Mouse (Mus musculus) ES-E14 (cell line): ENCODE measurements around the gene Sp1. TPM values are rescaled to one million over a fixed set of nuclear protein-coding genes. Genes with fewer than 3 reads are reported as not detected.

ENCODE experiments used
- DNase-seq: peaks from one replicate; pipeline ENCODE4 v3.0.0-alpha.2; 2013; ENCODE audit warnings: low read depth, low spot score
- H3K27ac ChIP-seq: 2 replicates; pipeline ENCODE4 v1.5.1; 2012; ENCODE audit warnings: low read depth, mild to moderate bottlenecking, low read length, moderate library complexity, mixed read lengths; ENCODE audit not compliant: poor library complexity, insufficient read depth, severe bottlenecking
- H3K36me3 ChIP-seq: 2 replicates; pipeline ENCODE4 v1.6.1; 2012; ENCODE audit warnings: mild to moderate bottlenecking, low read length, moderate library complexity, mixed read lengths; ENCODE audit not compliant: control insufficient read depth, poor library complexity, insufficient read depth, severe bottlenecking
- H3K4me1 ChIP-seq, 2 experiments: fragments of 150-350 bp in 1 of 2; sonication (generic) in 1 of 2; 2 replicates each; pipeline ENCODE4 v1.6.1; 2012; ENCODE audit warnings: low read length in 2 of 2, mild to moderate bottlenecking in 1 of 2, mixed read lengths in 1 of 2; ENCODE audit not compliant: control insufficient read depth in 2 of 2, insufficient read depth in 2 of 2, poor library complexity in 1 of 2
- H3K4me3 ChIP-seq, 2 experiments: fragments of 150-350 bp in 1 of 2; sonication (generic) in 1 of 2; 2 replicates each; pipeline ENCODE4 v1.5.1; 2012; ENCODE audit warnings: low read length in 2 of 2, low read depth in 1 of 2, mild to moderate bottlenecking in 1 of 2, mixed read lengths in 1 of 2; ENCODE audit not compliant: insufficient read depth in 1 of 2, poor library complexity in 1 of 2, severe bottlenecking in 1 of 2
- H3K9ac ChIP-seq: 2 replicates; pipeline ENCODE4 v1.6.1; 2012; ENCODE audit warnings: low read depth, mild to moderate bottlenecking, low read length, mixed read lengths; ENCODE audit not compliant: poor library complexity, insufficient read depth, severe bottlenecking
- H3K9me3 ChIP-seq: fragments of 150-350 bp; sonication (generic); 2 replicates; pipeline ENCODE4 v1.6.1; 2012; ENCODE audit warnings: low read depth, mild to moderate bottlenecking, low read length; ENCODE audit not compliant: control insufficient read depth, insufficient read depth
- CHD2 ChIP-seq: IDR thresholded peaks from 2 replicates; pipeline ENCODE4 v1.6.1; 2014; ENCODE audit warnings: mild to moderate bottlenecking, low read depth, low read length, inconsistent platforms
- HCFC1 ChIP-seq: IDR thresholded peaks from 2 replicates; pipeline ENCODE4 v1.6.1; 2012; ENCODE audit warnings: low read length, inconsistent platforms, borderline replicate concordance; ENCODE audit not compliant: insufficient read depth
- MAFK ChIP-seq: IDR thresholded peaks from 2 replicates; pipeline ENCODE4 v1.6.1; 2014; ENCODE audit warnings: mild to moderate bottlenecking, low read depth, low read length, inconsistent platforms; ENCODE audit not compliant: insufficient read depth
- ZC3H11A ChIP-seq: IDR thresholded peaks from 2 replicates; pipeline ENCODE4 v1.6.1; 2012; ENCODE audit warnings: low read depth, mild to moderate bottlenecking, inconsistent platforms, low read length, borderline replicate concordance
- ZNF384 ChIP-seq: IDR thresholded peaks from 2 replicates; pipeline ENCODE4 v1.6.1; 2012; ENCODE audit warnings: low read depth, low read length, inconsistent platforms
- in situ Hi-C, 2 experiments: fragments of 600-800 bp; cut with MboI; formaldehyde crosslinking; loops; one replicate each; pipeline ENCODE4 v1.15.1; 2025; ENCODE audit warnings: low sequenced_read_pairs in 2 of 2, inconsistent platforms in 1 of 2; ENCODE audit not compliant: unreplicated experiment in 2 of 2
- total RNA-seq: library from RNA; depleted of rRNA; stranded (reverse); fragments of 300-350 nt; gene quantifications from 2 replicates; pipeline ENCODE4 v1.2.3, GENCODE M21; 2012; rRNA removed

Gene Sp1
- total RNA-seq, 1 experiment, result 93.4 TPM

DNA sequence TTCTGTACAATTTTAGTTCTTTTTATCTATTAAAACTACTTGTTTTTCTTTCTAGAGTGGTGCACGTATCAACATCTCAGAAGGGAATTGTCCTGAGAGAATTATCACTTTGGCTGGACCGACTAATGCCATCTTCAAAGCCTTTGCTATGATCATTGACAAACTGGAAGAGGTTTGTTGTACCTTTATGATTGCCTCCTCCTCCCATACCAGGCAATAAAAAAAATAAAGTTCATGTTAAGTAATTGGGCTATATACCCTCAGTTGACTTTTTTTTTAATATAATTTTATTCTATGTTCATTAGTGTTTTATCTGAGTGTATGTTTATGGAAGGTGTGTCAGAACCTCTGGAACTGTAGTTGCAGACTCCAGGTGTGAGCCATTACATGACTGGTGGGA lies 68.6 kb downstream of the Sp1 start:
- Histone ChIP-seq H3K27ac (no peak overlapping the region), H3K9me3 (no peaks in the 10 kb centered on the region), H3K9ac (no peak overlapping the region), H3K4me3 (no peak overlapping the region), H3K4me1 (0 out of 4 replicates have a peak, but pooled peaks cover 0 to 4% of the 10 kb centered on the region in 2 experiments), H3K36me3 (peaks cover 34% of the 10 kb centered on the region)
- in situ Hi-C loops, result no loop called here
- DNase-seq, result no peak
- no peak for TF ChIP-seq CHD2
- TF ChIP-seq HCFC1, result no peak
- no peak for TF ChIP-seq ZC3H11A
- TF ChIP-seq ZNF384, result no peak
- TF ChIP-seq MAFK, result no peak

DNA sequence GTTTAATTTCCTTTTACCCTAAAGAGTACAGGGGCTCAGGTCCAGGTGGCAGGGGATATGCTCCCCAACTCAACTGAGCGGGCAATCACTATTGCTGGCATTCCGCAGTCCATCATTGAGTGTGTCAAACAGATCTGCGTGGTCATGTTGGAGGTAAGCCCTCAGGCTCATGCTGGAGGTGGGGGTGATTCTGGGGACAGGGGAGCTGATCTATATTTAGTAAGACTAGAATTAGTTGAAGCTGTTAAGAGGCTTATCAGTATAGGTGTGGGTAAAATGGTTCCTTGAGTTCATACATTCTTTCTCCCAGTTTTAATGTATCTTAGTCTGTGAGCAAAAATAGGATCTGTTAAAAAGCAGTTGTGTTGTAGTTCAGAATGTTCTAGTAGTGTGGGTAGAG lies 77.2 kb downstream of the Sp1 start:
- TF ChIP-seq HCFC1 (no peak), CHD2 (no peak), MAFK (no peak), ZNF384 (no peak), ZC3H11A (no peak)
- no peak overlapping the region for H3K27ac ChIP-seq
- H3K4me3 ChIP-seq, result no peak overlapping the region
- H3K9ac ChIP-seq, result peak overlapping the region; percentile 38; the same call in 1 of the 2 replicates
- no peak for DNase-seq
- H3K9me3 ChIP-seq, result no peaks in the 10 kb centered on the region
- in situ Hi-C loops, result loop anchor here (10.0 to 25.0 kb wide), 3 partner anchors 178 to 398 kb away; no protein-coding TSS in a partner anchor
- peaks cover 0 to 4% of the 10 kb centered on the region in 2 experiments; a peak in 1 of 4 replicates for H3K4me1 ChIP-seq
- H3K36me3 ChIP-seq, result peaks cover 53% of the 10 kb centered on the region

DNA sequence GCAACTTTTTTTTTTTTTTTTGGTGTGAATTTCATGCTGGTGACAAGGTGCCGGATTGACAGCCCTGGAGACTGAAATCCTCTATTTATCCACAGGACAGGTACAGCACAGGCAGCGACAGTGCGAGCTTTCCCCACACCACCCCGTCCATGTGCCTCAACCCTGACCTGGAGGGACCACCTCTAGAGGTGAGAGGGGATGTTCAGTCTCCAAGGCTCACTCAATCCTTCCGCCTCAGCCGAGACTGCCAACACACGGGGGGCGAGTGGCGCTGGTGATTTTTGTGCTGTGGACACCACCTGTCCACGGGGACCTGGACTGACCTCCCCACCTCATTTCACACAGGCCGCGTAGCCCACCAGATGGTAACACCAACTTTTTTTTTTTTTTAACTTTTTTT lies 79.9 kb downstream of the Sp1 start:
- H3K36me3 ChIP-seq, result peaks cover 49% of the 10 kb centered on the region
- DNase-seq, result no peak
- no peak overlapping the region for H3K27ac ChIP-seq
- H3K9ac ChIP-seq, result no peak overlapping the region; the same call in 1 of the 2 replicates
- H3K4me3 ChIP-seq, result no peak overlapping the region
- no peak for TF ChIP-seq MAFK
- TF ChIP-seq ZNF384, result 0 out of 2 replicates have a peak, but pooled peaks have one; percentile 7
- no peak for TF ChIP-seq ZC3H11A
- in situ Hi-C loops, result loop anchor here (10.0 to 25.0 kb wide), 3 partner anchors 181 to 401 kb away; no protein-coding TSS in a partner anchor
- H3K4me1 ChIP-seq, result peaks cover 0 to 4% of the 10 kb centered on the region in 2 experiments; a peak in 1 of 4 replicates
- no peaks in the 10 kb centered on the region for H3K9me3 ChIP-seq

Other genes with a start within 250 kb of the Sp1 start
- gene Zfp740, start 202.9 kb upstream of the Sp1 start, total RNA-seq, result 97.3 and 98.5 TPM in 2 replicates
- 47.3 and 51.9 TPM in 2 replicates for gene Csad, start 201.4 kb upstream of the Sp1 start, total RNA-seq
- 34.0 and 93.0 TPM in 2 replicates for gene Itgb7, start 174.2 kb upstream of the Sp1 start, total RNA-seq
- gene Rarg, start 148.6 kb upstream of the Sp1 start, total RNA-seq, result 101 and 115 TPM in 2 replicates
- 0.45 and 1.0 TPM in 2 replicates for gene Gm9918, start 135.6 kb upstream of the Sp1 start, total RNA-seq
- 89.9 and 95.7 TPM in 2 replicates for gene Mfsd5, start 126.7 kb upstream of the Sp1 start, total RNA-seq
- gene Espl1, start 109.9 kb upstream of the Sp1 start, total RNA-seq, result 84.1 TPM in 2 replicates
- gene Pfdn5, start 80.0 kb upstream of the Sp1 start, total RNA-seq, result 139 and 201 TPM in 2 replicates
- gene Myg1, start 74.4 kb upstream of the Sp1 start, total RNA-seq, result 84.7 and 109 TPM in 2 replicates
- 69.2 and 86.0 TPM in 2 replicates for gene Aaas, start 55.4 kb upstream of the Sp1 start, total RNA-seq
- 0.09 TPM in 1 of 2 replicates, not detected in the other for gene Sp7, start 39.0 kb upstream of the Sp1 start, total RNA-seq
- 5.6 and 16.5 TPM in 2 replicates for gene Amhr2, start 39.2 kb downstream of the Sp1 start, total RNA-seq
- gene Prr13, start 52.9 kb downstream of the Sp1 start, total RNA-seq, result 13.2 and 26.3 TPM in 2 replicates
- 206 and 377 TPM in 2 replicates for gene Pcbp2, start 64.4 kb downstream of the Sp1 start, total RNA-seq
- gene Gm10337, start 97.6 kb downstream of the Sp1 start, total RNA-seq, result not detected in 2 replicates
- gene Map3k12, start 110.9 kb downstream of the Sp1 start, total RNA-seq, result 18.1 and 25.4 TPM in 2 replicates
- gene Tarbp2, start 112.0 kb downstream of the Sp1 start, total RNA-seq, result 163 and 184 TPM in 2 replicates
- gene Npff, start 118.8 kb downstream of the Sp1 start, total RNA-seq, result 1.9 and 2.6 TPM in 2 replicates
- not detected in 2 replicates for gene Gm28047, start 218.9 kb downstream of the Sp1 start, total RNA-seq
- gene Atf7, start 219.3 kb downstream of the Sp1 start, total RNA-seq, result 9.0 and 12.4 TPM in 2 replicates